Mouse (Mus musculus): Measurements from ENCODE around the gene Cfap61. TPM values are rescaled to one million over a fixed set of nuclear protein-coding genes. Genes with fewer than 3 reads are reported as not detected.

Gene Cfap61
- total RNA-seq, 2 experiments from 2014 or later = 1.8 to 2.4 TPM

GRCm38 (mm10) chr2:146130514-146130913 lies 195.9 kb downstream of the Cfap61 start:
- intact Hi-C loops (cut with DNase I) = no loop called here
- no peak for DNase-seq

- DNase-seq = no peak
- intact Hi-C loops (cut with DNase I) = no loop called here
Observed at GRCm38 (mm10) chr2:146134275-146134674, 199.7 kb downstream of the Cfap61 start.

GRCm38 (mm10) chr2:146140711-146141110 lies 206.1 kb downstream of the Cfap61 start:
- intact Hi-C loops (cut with DNase I) = no loop called here
- no peak for DNase-seq

GRCm38 (mm10) chr2:146147306-146147705 lies 212.7 kb downstream of the Cfap61 start:
- intact Hi-C loops (cut with DNase I) = no loop called here
- no peak for DNase-seq

- no peak for DNase-seq
- intact Hi-C loops (cut with DNase I) = no loop called here
Observed at GRCm38 (mm10) chr2:146147801-146148200, 213.2 kb downstream of the Cfap61 start.

- intact Hi-C loops (cut with DNase I) = no loop called here
- DNase-seq = no peak
Observed at GRCm38 (mm10) chr2:146149206-146149974, 214.8 kb downstream of the Cfap61 start.

- intact Hi-C loops (cut with DNase I) = no loop called here
- peak; percentile 86 for DNase-seq
Observed at GRCm38 (mm10) chr2:146168017-146168803, 233.6 kb downstream of the Cfap61 start.

- intact Hi-C loops (cut with DNase I) = no loop called here
- no peak for DNase-seq
Observed at GRCm38 (mm10) chr2:146169492-146169891, 234.9 kb downstream of the Cfap61 start.

GRCm38 (mm10) chr2:146172106-146172505 lies 237.5 kb downstream of the Cfap61 start:
- peak; percentile 46 for DNase-seq
- intact Hi-C loops (cut with DNase I) = no loop called here

GRCm38 (mm10) chr2:146174173-146174572 lies 239.6 kb downstream of the Cfap61 start:
- DNase-seq = peak; percentile 18
- intact Hi-C loops (cut with DNase I) = no loop called here

- DNase-seq = no peak
- intact Hi-C loops (cut with DNase I) = no loop called here
Observed at GRCm38 (mm10) chr2:146178718-146179117, 244.1 kb downstream of the Cfap61 start.

GRCm38 (mm10) chr2:146183830-146184793 lies 249.5 kb downstream of the Cfap61 start:
- intact Hi-C loops (cut with DNase I) = no loop called here
- DNase-seq = peak; percentile 66

GRCm38 (mm10) chr2:146196126-146196525 lies 261.5 kb downstream of the Cfap61 start:
- intact Hi-C loops (cut with DNase I) = no loop called here
- DNase-seq = no peak

GRCm38 (mm10) chr2:146197947-146198346 lies 263.4 kb downstream of the Cfap61 start:
- DNase-seq = no peak
- intact Hi-C loops (cut with DNase I) = no loop called here

GRCm38 (mm10) chr2:146210968-146211367 lies 276.4 kb downstream of the Cfap61 start:
- intact Hi-C loops (cut with DNase I) = no loop called here

GRCm38 (mm10) chr2:146214715-146215114 lies 280.1 kb downstream of the Cfap61 start:
- DNase-seq = peak; percentile 73
- intact Hi-C loops (cut with DNase I) = no loop called here

More at GRCm38 (mm10) chr2:146210968-146211367, 276.4 kb downstream of the Cfap61 start:
- no peak for DNase-seq

GRCm38 (mm10) chr2:146216111-146217064 lies 281.8 kb downstream of the Cfap61 start:
- intact Hi-C loops (cut with DNase I) = no loop called here
- no peak for DNase-seq

- intact Hi-C loops (cut with DNase I) = no loop called here
- peak; percentile 42 for DNase-seq
Observed at GRCm38 (mm10) chr2:146217227-146217980, 282.8 kb downstream of the Cfap61 start.

- peak; percentile 50 for DNase-seq
Observed at GRCm38 (mm10) chr2:146218161-146218691, 283.6 kb downstream of the Cfap61 start.

More at GRCm38 (mm10) chr2:146218161-146218691, 283.6 kb downstream of the Cfap61 start:
- intact Hi-C loops (cut with DNase I) = no loop called here
